Mouse (Mus musculus) CD4-positive, CD25-positive, alpha-beta regulatory T cell (primary cell): ENCODE results near the gene Kif24. TPM values are rescaled to one million over a fixed set of nuclear protein-coding genes. Genes with fewer than 3 reads are reported as not detected.

Experiments used
- polyA plus RNA-seq: library from polyadenylated mRNA; unstranded; fragments of 100-300 nt; shearing (Covaris generic); gene quantifications from one replicate; pipeline ENCODE4 v1.2.1, GENCODE M21; 2017

The Kif24 gene
- 1.0 TPM for polyA plus RNA-seq

DNA sequence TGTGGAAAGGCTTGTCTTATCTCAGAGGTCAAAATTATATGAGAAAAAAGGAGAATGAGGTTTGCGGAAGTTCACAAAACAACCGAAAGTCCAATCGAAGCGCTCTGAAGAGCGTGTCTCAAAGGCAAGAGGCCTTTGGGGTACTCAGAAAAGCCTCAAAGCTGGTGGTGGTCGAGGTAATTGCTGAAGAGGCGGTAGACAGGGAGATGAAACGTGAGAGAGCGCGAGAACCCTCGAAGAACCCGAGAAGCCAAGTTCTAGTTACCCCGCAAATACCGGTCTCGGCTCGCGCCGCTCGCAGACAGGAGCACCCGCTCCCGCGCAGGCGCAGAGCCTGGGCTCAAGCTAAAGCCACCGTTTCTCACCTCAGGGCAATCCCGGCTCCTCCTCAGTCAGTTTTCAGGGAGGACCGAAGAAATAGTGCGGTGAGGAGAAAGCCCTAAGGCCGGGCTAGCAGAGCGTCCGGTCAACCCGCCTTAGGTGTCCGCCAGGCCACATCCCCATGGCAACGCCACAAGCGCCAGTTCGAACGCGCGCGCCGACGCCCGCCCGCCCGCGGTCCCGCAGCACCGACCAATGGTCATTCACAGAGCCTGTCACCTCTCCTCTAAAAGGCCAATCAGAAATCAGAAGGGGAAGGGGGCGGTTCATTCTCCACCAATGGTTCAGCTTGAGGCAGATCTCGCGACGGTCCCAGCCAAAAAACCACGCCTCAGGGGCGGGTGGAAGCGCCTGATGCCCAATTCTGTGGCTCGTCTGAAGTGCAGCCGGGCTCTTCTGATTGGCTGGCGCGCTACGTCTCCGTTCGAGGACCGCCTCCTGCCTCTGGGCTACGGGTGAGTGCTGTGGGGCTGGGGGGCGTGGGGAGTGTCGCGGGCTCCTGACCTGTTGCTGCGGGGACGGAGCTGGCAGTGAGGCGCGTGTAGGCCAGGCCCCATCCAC, at the start of gene Kif24, which contains the start of gene Nudt2:
TSS of gene Kif24 (minus strand) at position 543 of the 942 bp plus-strand sequence.
TSS of gene Nudt2 (plus strand) at position 807 of the 942 bp plus-strand sequence.

DNA sequence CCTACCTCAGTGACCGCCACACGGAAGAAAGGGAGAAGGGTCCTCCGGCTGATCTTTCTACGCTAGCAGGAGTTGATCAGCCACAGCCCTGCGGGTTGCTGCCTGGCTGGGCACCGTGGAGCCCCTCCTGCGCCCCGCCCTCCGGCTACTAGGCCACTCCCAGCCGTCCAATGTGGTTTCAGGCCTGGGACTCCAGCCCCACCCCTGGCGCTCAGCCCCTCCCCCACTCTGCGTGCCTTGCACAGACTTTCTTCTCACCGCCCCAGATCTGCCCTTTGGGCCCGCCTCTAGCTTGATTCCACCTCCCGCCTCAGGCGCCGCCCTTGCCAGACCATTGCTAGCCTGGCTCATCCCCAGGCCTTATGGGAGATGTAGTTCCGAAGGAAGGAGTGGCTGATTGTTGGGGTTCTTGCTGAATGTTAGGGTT, 38.3 kb upstream of the Kif24 start, which contains the start of gene AI464131:
TSS of gene AI464131 (minus strand) at position 91 of the 427 bp plus-strand sequence.

DNA sequence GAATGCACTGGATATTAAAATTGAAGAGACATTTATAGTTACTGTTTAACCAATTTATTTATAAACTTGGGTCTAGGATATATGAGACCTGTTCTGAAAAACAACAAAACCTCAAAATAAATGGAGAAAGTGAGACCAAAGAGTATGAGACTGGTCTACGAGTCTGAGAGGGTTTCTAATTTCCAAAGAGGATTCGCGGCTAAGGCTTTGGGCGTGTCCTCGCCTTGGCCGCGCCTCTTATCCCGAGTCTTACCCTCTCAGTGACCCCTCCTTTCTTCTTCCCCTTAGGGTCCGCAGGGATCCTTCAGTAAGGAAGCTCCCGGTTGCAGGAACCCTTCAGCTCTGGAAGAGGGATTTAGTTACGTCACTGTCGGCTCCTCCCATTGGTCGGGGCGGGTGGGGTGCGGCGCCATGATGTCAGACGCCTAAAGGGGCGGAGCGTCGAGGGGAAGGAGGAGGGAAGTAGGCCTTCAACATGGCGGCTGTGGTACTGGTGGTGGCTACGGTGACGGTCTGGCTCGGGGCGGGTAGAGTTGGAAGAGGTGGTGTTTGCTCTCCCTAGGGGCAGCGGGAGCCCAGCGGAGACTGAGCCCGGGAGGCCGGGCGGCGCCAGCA, 116.0 kb downstream of the Kif24 start, which contains the start of gene Ubap1:
TSS of gene Ubap1 (plus strand) at position 413 of the 615 bp plus-strand sequence.

Other genes starting within 250 kb of the Kif24 start
- 57.5 TPM for gene Ubap2, start 189.7 kb downstream of the Kif24 start, polyA plus RNA-seq
- 64.0 TPM for gene Dcaf12, start 150.0 kb downstream of the Kif24 start, polyA plus RNA-seq
- 74.4 TPM for gene Ubap1, start 115.9 kb downstream of the Kif24 start, polyA plus RNA-seq
- 17.3 TPM for gene Nudt2, start 264 bp upstream of the Kif24 start, polyA plus RNA-seq
- not detected for gene AI464131, start 38.2 kb upstream of the Kif24 start, polyA plus RNA-seq
- not detected for gene 1110017D15Rik, start 52.4 kb upstream of the Kif24 start, polyA plus RNA-seq
- 2.9 TPM for gene Fam219a, start 104.7 kb upstream of the Kif24 start, polyA plus RNA-seq
- not detected for gene Dnaic1, start 104.9 kb upstream of the Kif24 start, polyA plus RNA-seq
- gene Enho, start 175.4 kb upstream of the Kif24 start, polyA plus RNA-seq: not detected
- not detected for gene Cntfr, start 232.2 kb upstream of the Kif24 start, polyA plus RNA-seq
- gene Il11ra1, start 235.1 kb upstream of the Kif24 start, polyA plus RNA-seq: 7.8 TPM
- gene Rpp25l, start 248.6 kb upstream of the Kif24 start, polyA plus RNA-seq: 40.9 TPM